Mouse (Mus musculus): Measurements from ENCODE around the gene A930004D18Rik. TPM values are rescaled to one million over a fixed set of nuclear protein-coding genes. Genes with fewer than 3 reads are reported as not detected.

A930004D18Rik gene
- polyA plus RNA-seq, 1 experiment from 2014 or later: 0.09 TPM

- 89% methylated on average over 1 of the region's 1 CpGs for WGBS (ENCODE audit: missing documents)
- Histone ChIP-seq H3K79me2 (ENCODE audit: inconsistent target) (no peaks in the 10 kb centered on the region), H3K27ac (no peak overlapping the region), H3K4me3 (ENCODE audit: inconsistent target) (no peak overlapping the region), H3K36me3 (ENCODE audit: inconsistent target) (no peaks in the 10 kb centered on the region)
Measured at GRCm38 (mm10) chr2:18022886-18023285, 14.7 kb downstream of the A930004D18Rik start.

GRCm38 (mm10) chr2:18019122-18019521 is 18.4 kb downstream of the A930004D18Rik start:
- no peak overlapping the region for H3K27ac ChIP-seq
- whole genome bisulfite sequencing (ENCODE audit: missing documents): 93% methylated on average over 1 of the region's 1 CpGs
- H3K79me2 ChIP-seq (ENCODE audit: inconsistent target): no peaks in the 10 kb centered on the region
- no peaks in the 10 kb centered on the region for H3K36me3 ChIP-seq (ENCODE audit: inconsistent target)
- H3K4me3 ChIP-seq (ENCODE audit: inconsistent target): no peak overlapping the region

GRCm38 (mm10) chr2:18017321-18017720 is 20.2 kb downstream of the A930004D18Rik start:
- Histone ChIP-seq H3K36me3 (ENCODE audit: inconsistent target) (no peaks in the 10 kb centered on the region), H3K79me2 (ENCODE audit: inconsistent target) (no peaks in the 10 kb centered on the region), H3K4me3 (ENCODE audit: inconsistent target) (no peak overlapping the region), H3K27ac (no peak overlapping the region)
- WGBS (ENCODE audit: missing documents): 96% methylated on average over 4 of the region's 6 CpGs

- H3K79me2 ChIP-seq (ENCODE audit: inconsistent target): no peaks in the 10 kb centered on the region
- WGBS (ENCODE audit: missing documents): 88% methylated on average over 1 of the region's 1 CpGs
- no peak overlapping the region for H3K27ac ChIP-seq
- H3K4me3 ChIP-seq (ENCODE audit: inconsistent target): no peak overlapping the region
- H3K36me3 ChIP-seq (ENCODE audit: inconsistent target): no peaks in the 10 kb centered on the region
Measured at GRCm38 (mm10) chr2:18016639-18017038, 20.9 kb downstream of the A930004D18Rik start.

- 89% methylated on average over 3 of the region's 3 CpGs for WGBS (ENCODE audit: missing documents)
- Histone ChIP-seq H3K79me2 (ENCODE audit: inconsistent target) (no peaks in the 10 kb centered on the region), H3K36me3 (ENCODE audit: inconsistent target) (no peaks in the 10 kb centered on the region), H3K27ac (no peak overlapping the region), H3K4me3 (ENCODE audit: inconsistent target) (no peak overlapping the region)
Measured at GRCm38 (mm10) chr2:18015581-18015980, 22.0 kb downstream of the A930004D18Rik start.

- no peak overlapping the region for H3K4me3 ChIP-seq (ENCODE audit: inconsistent target)
- H3K79me2 ChIP-seq (ENCODE audit: inconsistent target): no peaks in the 10 kb centered on the region
- WGBS (ENCODE audit: missing documents): 94% methylated on average over 3 of the region's 3 CpGs
- H3K36me3 ChIP-seq (ENCODE audit: inconsistent target): no peaks in the 10 kb centered on the region
- no peak overlapping the region for H3K27ac ChIP-seq
Measured at GRCm38 (mm10) chr2:18012866-18013265, 24.7 kb downstream of the A930004D18Rik start.

- H3K79me2 ChIP-seq (ENCODE audit: inconsistent target): no peaks in the 10 kb centered on the region
- H3K36me3 ChIP-seq (ENCODE audit: inconsistent target): no peaks in the 10 kb centered on the region
- H3K27ac ChIP-seq: no peak overlapping the region
- 93% methylated on average over 6 of the region's 6 CpGs for WGBS (ENCODE audit: missing documents)
- no peak overlapping the region for H3K4me3 ChIP-seq (ENCODE audit: inconsistent target)
Measured at GRCm38 (mm10) chr2:18011226-18011625, 26.3 kb downstream of the A930004D18Rik start.

- Histone ChIP-seq H3K4me3 (ENCODE audit: inconsistent target) (no peak overlapping the region), H3K27ac (no peak overlapping the region), H3K36me3 (ENCODE audit: inconsistent target) (no peaks in the 10 kb centered on the region), H3K79me2 (ENCODE audit: inconsistent target) (no peaks in the 10 kb centered on the region)
- 64% methylated on average over 8 of the region's 8 CpGs for WGBS (ENCODE audit: missing documents)
Measured at GRCm38 (mm10) chr2:18005137-18005536, 32.4 kb downstream of the A930004D18Rik start.

GRCm38 (mm10) chr2:18004286-18004685 is 33.3 kb downstream of the A930004D18Rik start:
- H3K79me2 ChIP-seq (ENCODE audit: inconsistent target): no peaks in the 10 kb centered on the region
- no peaks in the 10 kb centered on the region for H3K36me3 ChIP-seq (ENCODE audit: inconsistent target)
- no peak overlapping the region for H3K4me3 ChIP-seq (ENCODE audit: inconsistent target)
- H3K27ac ChIP-seq: no peak overlapping the region
- WGBS (ENCODE audit: missing documents): 95% methylated on average over 4 of the region's 4 CpGs

- no peaks in the 10 kb centered on the region for H3K79me2 ChIP-seq (ENCODE audit: inconsistent target)
- no peaks in the 10 kb centered on the region for H3K36me3 ChIP-seq (ENCODE audit: inconsistent target)
- H3K4me3 ChIP-seq (ENCODE audit: inconsistent target): no peak overlapping the region
- WGBS (ENCODE audit: missing documents): 92% methylated on average over 3 of the region's 3 CpGs
- no peak overlapping the region for H3K27ac ChIP-seq
Measured at GRCm38 (mm10) chr2:18002306-18002705, 35.2 kb downstream of the A930004D18Rik start.

GRCm38 (mm10) chr2:17996858-17997257 is 40.7 kb downstream of the A930004D18Rik start, which contains the start of gene H2al2a:
Gene H2al2a, minus strand, starts transcription at chr2:17996958.
- Histone ChIP-seq H3K4me3 (ENCODE audit: inconsistent target) (no peak within 1 kb of the TSS), H3K79me2 (ENCODE audit: inconsistent target) (no peaks in the 10 kb centered on the region), H3K36me3 (ENCODE audit: inconsistent target) (no peaks in the 10 kb centered on the region), H3K27ac (no peak within 1 kb of the TSS)

GRCm38 (mm10) chr2:17989562-17989961 is 48.0 kb downstream of the A930004D18Rik start:
- H3K79me2 ChIP-seq (ENCODE audit: inconsistent target): no peaks in the 10 kb centered on the region
- H3K4me3 ChIP-seq (ENCODE audit: inconsistent target): no peak overlapping the region
- no peak overlapping the region for H3K27ac ChIP-seq
- no peaks in the 10 kb centered on the region for H3K36me3 ChIP-seq (ENCODE audit: inconsistent target)

GRCm38 (mm10) chr2:17989115-17989514 is 48.4 kb downstream of the A930004D18Rik start:
- H3K4me3 ChIP-seq (ENCODE audit: inconsistent target): no peak overlapping the region
- no peaks in the 10 kb centered on the region for H3K79me2 ChIP-seq (ENCODE audit: inconsistent target)
- H3K27ac ChIP-seq: no peak overlapping the region
- H3K36me3 ChIP-seq (ENCODE audit: inconsistent target): no peaks in the 10 kb centered on the region
- 93% methylated on average over 3 of the region's 3 CpGs for WGBS (ENCODE audit: missing documents)

- Histone ChIP-seq H3K79me2 (ENCODE audit: inconsistent target) (no peaks in the 10 kb centered on the region), H3K36me3 (ENCODE audit: inconsistent target) (no peaks in the 10 kb centered on the region), H3K4me3 (ENCODE audit: inconsistent target) (no peak overlapping the region), H3K27ac (no peak overlapping the region)
- WGBS (ENCODE audit: missing documents): 72% methylated on average over 3 of the region's 3 CpGs
Measured at GRCm38 (mm10) chr2:17986694-17987093, 50.8 kb downstream of the A930004D18Rik start.

- Histone ChIP-seq H3K27ac (no peak overlapping the region), H3K79me2 (ENCODE audit: inconsistent target) (no peaks in the 10 kb centered on the region), H3K4me3 (ENCODE audit: inconsistent target) (no peak overlapping the region), H3K36me3 (ENCODE audit: inconsistent target) (no peaks in the 10 kb centered on the region)
- no CpG with 5 or more reads among the region's 3 CpGs for WGBS (ENCODE audit: missing documents)
Measured at GRCm38 (mm10) chr2:17984774-17985173, 52.8 kb downstream of the A930004D18Rik start.

- Histone ChIP-seq H3K27ac (no peak overlapping the region), H3K79me2 (ENCODE audit: inconsistent target) (no peaks in the 10 kb centered on the region), H3K36me3 (ENCODE audit: inconsistent target) (no peaks in the 10 kb centered on the region), H3K4me3 (ENCODE audit: inconsistent target) (no peak overlapping the region)
- WGBS (ENCODE audit: missing documents): 88% methylated on average over 1 of the region's 1 CpGs
Measured at GRCm38 (mm10) chr2:17982747-17983146, 54.8 kb downstream of the A930004D18Rik start.
